Mouse (Mus musculus) heart, postnatal 14 days (tissue): ENCODE measurements at regions not wholly inside any gene's neighbourhood (a gene's known extent, or its start where the extent isn't known, plus 50 kb on each side); places are given as distances from the start of the nearest gene placed in this dataset.

ENCODE experiments used
- DNase-seq, 2 experiments: peaks; one replicate each; pipeline ENCODE4 v3.0.0; 2021 to 2022
- intact Hi-C: fragments of 180-260 bp; cut with DNase I; formaldehyde crosslinking; loops from one replicate; pipeline ENCODE4 v1.15.1; 2025

DNA sequence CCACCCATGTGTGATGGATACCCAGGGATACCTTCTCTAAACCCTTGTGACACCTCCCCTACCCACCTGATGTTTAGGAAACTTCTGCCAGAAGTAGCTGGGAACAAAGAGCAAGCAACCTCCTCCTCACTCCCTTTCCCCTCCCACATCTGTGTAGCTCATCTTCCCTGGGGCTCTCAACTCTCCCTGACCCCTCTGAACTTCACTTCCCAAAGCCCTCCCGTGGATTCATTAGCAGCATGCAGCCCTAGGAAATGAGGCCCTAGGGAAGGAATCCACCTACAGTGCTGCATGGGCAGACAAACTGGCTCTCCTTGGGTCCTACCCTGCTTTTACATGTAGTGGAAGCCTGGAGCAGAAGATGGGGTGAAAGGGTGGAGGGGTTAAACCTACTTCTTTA lies 370.6 kb downstream of the Gm9195 start:
- no peak for DNase-seq
- intact Hi-C loops, result no loop called here

- intact Hi-C loops, result no loop called here
- DNase-seq, result peak; percentile 10 to 19
Observed at GRCm38 (mm10) chr14:72116842-72117241, 374.8 kb downstream of the Gm9195 start.

- DNase-seq, result no peak
- intact Hi-C loops, result no loop called here
Observed at GRCm38 (mm10) chr14:72113377-72113993, 378.2 kb downstream of the Gm9195 start.

GRCm38 (mm10) chr14:72110689-72111088 lies 380.9 kb downstream of the Gm9195 start:
- intact Hi-C loops, result no loop called here
- no peak for DNase-seq

DNA sequence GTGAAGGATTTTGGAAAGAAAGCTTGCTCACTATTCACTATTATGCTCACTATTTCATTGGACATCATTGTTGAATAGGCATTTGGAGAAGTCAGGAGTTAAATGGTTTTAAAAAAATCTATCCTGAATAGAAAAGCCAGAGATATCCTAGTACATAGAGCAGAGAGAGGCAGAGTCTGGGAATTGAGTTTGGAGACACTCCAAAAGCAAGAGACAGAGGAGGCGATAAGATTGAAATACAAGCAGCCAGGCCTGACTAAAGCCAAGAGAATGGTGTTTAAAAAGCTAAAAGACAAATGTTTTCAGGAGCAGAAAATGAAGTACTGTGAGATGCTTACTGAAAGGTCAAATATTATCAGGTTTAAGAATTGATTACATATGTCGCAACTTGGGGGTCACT lies 400.1 kb downstream of the Gm9195 start:
- DNase-seq, result no peak
- intact Hi-C loops, result no loop called here

- intact Hi-C loops, result no loop called here
- no peak for DNase-seq
Observed at GRCm38 (mm10) chr14:72081473-72081872, 410.2 kb downstream of the Gm9195 start.

- no peak for DNase-seq
- intact Hi-C loops, result no loop called here
Observed at GRCm38 (mm10) chr14:72064111-72064812, 427.4 kb downstream of the Gm9195 start.

- intact Hi-C loops, result no loop called here
- no peak for DNase-seq
Observed at GRCm38 (mm10) chr14:72042881-72043236, 448.8 kb downstream of the Gm9195 start.

DNA sequence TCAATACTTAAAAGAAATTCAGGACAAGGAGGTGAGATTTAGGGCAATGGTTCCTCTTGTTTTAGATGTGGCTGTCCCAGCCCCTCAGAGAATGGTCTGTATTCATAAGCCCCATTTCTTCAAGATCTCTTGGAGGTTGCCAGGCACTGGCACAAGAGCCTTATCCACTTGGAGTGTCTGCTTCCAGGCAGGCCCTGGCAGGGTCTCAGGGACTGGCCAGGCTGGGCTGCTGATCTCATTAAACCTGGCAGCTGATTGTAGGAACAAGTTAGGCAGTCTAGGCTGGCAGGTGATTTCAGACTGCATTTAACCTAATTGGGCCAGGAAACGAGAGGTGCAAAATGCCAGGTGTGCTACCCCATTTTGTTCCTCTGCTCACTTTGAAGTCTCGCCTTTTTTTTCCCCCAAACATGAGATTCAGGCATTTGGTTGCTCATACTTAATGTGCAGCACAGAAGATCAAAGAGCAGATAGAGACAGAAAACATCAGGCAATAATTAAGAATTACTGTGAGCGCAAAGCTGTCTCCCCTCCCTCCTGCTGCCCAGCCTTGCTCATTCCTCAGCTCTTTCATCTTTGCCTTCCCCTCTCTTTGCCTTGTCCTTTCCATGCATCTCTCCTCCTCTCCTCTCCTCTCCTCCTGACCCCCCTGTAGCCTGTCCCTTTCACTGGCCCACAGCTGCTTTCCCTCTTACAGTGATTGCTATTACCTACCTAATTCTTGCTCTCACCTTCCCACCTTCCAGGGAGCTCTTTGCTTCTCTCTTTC lies 449.3 kb downstream of the Gm9195 start:
- DNase-seq, result no peak
- intact Hi-C loops, result no loop called here

DNA sequence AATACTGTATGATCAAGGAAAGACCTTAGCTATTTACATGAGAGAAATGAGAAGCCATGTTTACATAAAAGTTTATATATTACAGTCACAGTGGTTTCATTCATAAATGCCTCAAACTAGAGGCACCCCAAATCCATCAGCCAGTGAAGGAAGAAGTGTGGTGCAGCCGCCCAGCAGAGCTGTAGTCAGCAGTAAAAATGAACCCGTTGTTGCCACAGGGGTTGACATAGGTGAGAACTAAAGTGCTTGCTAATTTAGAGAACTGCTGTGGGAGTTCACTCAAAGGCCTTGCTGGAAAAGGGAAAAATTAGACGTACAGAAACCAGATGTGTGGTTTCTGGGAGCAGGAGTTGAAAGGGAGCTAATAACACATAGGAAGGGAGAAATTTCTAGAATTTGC lies 461.2 kb downstream of the Gm9195 start:
- intact Hi-C loops, result no loop called here
- no peak for DNase-seq

- peak; percentile 6 to 20 for DNase-seq
- intact Hi-C loops, result loop anchor here (5.0 kb wide), 2 partner anchors 160 to 265 kb away; no protein-coding TSS in a partner anchor
Observed at GRCm38 (mm10) chr14:72027362-72028020, 464.1 kb downstream of the Gm9195 start.

- DNase-seq, result no peak
- intact Hi-C loops, result no loop called here
Observed at GRCm38 (mm10) chr14:72004371-72004770, 487.3 kb downstream of the Gm9195 start.

GRCm38 (mm10) chr14:72002205-72003138 lies 489.2 kb downstream of the Gm9195 start:
- intact Hi-C loops, result no loop called here
- DNase-seq, result no peak

DNA sequence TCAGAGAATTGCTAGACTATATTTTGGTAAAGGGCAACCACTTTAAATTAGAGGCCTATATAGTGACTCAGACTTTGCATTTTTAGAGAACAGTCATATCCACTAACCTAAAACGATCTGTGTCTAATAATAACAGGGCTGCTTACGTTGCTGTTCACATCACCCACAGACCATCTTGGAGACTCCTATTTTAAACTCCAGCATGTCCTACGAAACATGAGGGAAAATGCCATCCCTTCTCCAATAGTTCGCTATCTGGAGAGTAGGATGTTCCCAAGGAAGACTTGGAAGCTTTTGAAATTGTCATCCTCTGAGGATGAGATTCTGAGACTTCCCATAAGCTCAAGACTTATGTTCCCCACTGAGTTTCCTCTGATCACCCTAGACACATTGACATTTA lies 518.6 kb downstream of the Gm9195 start:
- intact Hi-C loops, result no loop called here
- no peak for DNase-seq

- intact Hi-C loops, result no loop called here
- no peak for DNase-seq
Observed at GRCm38 (mm10) chr14:71972521-71972920, 519.1 kb downstream of the Gm9195 start.

GRCm38 (mm10) chr14:71967646-71968045 lies 524.0 kb downstream of the Gm9195 start:
- intact Hi-C loops, result no loop called here
- DNase-seq, result no peak

DNA sequence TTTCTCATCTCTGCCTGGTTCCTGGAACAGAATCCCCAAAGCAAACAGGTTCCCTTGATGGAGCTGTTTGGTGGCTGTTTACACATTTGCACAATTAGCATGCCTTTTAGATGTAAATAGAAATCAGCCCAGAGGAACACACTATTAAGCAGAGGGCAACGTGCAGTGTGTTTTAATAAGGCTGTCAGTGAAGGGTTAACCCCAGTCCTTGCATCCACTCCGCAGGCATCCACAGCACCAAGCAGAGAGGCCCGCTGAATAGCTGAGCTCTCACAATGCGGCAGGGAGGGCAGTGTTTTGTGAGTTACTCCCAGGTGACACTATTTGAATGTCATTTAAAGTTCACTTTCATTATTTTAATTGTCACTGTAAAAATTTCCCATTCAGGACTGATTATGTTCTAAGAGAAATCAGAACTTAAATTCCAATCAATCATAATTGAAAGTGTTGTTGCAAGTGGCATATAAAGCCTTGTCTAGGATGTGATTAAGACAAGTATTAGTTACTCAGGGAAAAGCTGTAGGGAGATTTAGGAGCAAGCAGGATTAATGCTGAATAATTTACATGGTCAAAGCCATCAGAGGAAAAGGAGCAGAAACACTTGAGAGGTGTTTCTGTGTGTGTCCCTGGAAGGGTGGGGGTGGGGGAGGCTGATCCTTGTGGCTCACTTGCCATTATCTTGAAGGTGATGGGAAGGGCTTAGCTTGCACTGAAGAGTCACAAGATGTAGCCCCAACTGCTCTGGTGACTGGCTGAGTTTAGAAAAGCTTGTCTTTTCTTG lies 528.1 kb downstream of the Gm9195 start:
- intact Hi-C loops, result no loop called here
- DNase-seq, result no peak

- no peak for DNase-seq
- intact Hi-C loops, result no loop called here
Observed at GRCm38 (mm10) chr14:71948701-71949100, 542.9 kb downstream of the Gm9195 start.

DNA sequence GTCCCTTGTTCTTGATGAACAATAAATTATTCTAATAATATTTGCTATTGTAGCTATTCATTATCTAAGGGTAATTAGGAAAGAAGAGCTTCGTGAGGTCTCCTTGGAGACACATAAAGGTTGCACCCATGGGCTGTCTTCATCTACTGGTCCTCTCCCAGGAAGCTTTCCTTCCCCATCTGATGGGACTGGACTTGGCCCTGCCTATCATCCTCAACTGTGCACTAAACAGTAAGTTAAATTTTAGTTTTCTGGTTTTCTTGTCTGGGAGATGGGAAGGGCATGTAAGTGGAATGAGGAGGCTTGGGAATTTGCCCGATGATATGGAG lies 554.5 kb downstream of the Gm9195 start:
- intact Hi-C loops, result no loop called here
- DNase-seq, result no peak
